Mouse (Mus musculus): ENCODE results near the gene Echdc1.

GRCm38 (mm10) chr10:29281736-29282135 lies 31.2 kb upstream of the Echdc1 start:
- TF ChIP-seq CTCF (IDR thresholded peaks at IDR 0.05; ENCODE audit: extremely low read depth, insufficient read depth, low read length): no peak
- TF ChIP-seq POLR2A (IDR thresholded peaks at IDR 0.05; ENCODE audit: extremely low read depth, insufficient read depth, low read length): no peak

All from cortical plate, adult 2 months (tissue).